Mouse (Mus musculus): ENCODE data around the gene Slit3.

DNA sequence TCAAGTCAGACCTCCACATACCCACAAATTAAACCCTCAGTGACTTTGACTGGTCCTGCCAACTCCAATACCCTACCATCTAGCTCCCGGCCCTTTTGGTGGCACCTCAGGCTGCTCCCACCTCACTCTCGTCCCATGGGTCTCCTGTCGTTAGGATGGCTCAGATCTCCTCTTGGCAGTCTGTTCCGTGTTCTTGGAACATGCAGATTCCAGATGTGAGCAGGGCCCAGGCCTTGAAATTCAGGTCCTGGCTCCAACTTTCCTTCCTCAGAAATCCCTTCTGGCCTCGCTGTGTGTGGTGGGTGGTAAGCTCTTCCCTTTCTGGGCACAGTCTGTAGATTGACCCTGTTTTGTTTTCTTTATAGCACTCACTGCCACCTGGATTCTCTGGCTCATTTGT is 127.1 kb downstream of the Slit3 start:
- no peak for TF ChIP-seq CTCF (IDR thresholded peaks at IDR 0.05; ENCODE audit: low read depth)
- TF ChIP-seq EP300 (IDR thresholded peaks at IDR 0.05; ENCODE audit: low read depth): no peak
